Mouse (Mus musculus) megakaryocyte, embryonic 14.5 days (primary cell): ENCODE data around the gene Tmem266. TPM values are rescaled to one million over a fixed set of nuclear protein-coding genes. Genes with fewer than 3 reads are reported as not detected.

ENCODE experiments used
- H3K27me3 ChIP-seq: replicated peaks from 2 replicates; pipeline ENCODE3; 2012; ENCODE audit warnings: inconsistent platforms
- H3K36me3 ChIP-seq: replicated peaks from 2 replicates; pipeline ENCODE3; 2012; ENCODE audit warnings: low read length, inconsistent platforms, mixed read lengths
- H3K4me1 ChIP-seq: 2 replicates; pipeline ENCODE4 v1.6.1; 2012; ENCODE audit warnings: inconsistent platforms
- H3K4me3 ChIP-seq: replicated peaks from 2 replicates; pipeline ENCODE3; 2012; ENCODE audit warnings: moderate library complexity, mild to moderate bottlenecking, inconsistent platforms
- H3K9me3 ChIP-seq: 2 replicates; pipeline ENCODE4 v1.6.1; 2012; ENCODE audit warnings: inconsistent platforms
- FLI1 ChIP-seq: IDR thresholded peaks from 2 replicates; pipeline ENCODE4 v1.6.1; 2012; ENCODE audit warnings: low read length, inconsistent platforms, mixed read lengths
- GATA1 ChIP-seq: IDR thresholded peaks from 3 replicates; pipeline ENCODE4 v1.6.1; 2012; ENCODE audit warnings: mixed read lengths, low read length, inconsistent platforms, borderline replicate concordance
- polyA plus RNA-seq: library from polyadenylated mRNA; stranded (reverse); fragments of >175 nt; gene quantifications from 2 replicates; pipeline ENCODE4 v1.2.3, GENCODE M21; 2012; ENCODE audit warnings: low replicate concordance; ENCODE audit not compliant: insufficient read depth

Tmem266 gene
- polyA plus RNA-seq, 1 experiment, result 0.07 TPM

GRCm38 (mm10) chr9:55395650-55396049, 68.9 kb downstream of the Tmem266 start:
- Histone ChIP-seq H3K4me3 (no peak overlapping the region), H3K9me3 (no peaks in the 10 kb centered on the region), H3K27me3 (peaks cover 44% of the 10 kb centered on the region), H3K36me3 (no peaks in the 10 kb centered on the region), H3K4me1 (peaks cover 6% of the 10 kb centered on the region)
- TF ChIP-seq GATA1 (no peak), FLI1 (no peak)

GRCm38 (mm10) chr9:55398985-55399554, 72.4 kb downstream of the Tmem266 start:
- Histone ChIP-seq H3K9me3 (no peaks in the 10 kb centered on the region), H3K4me3 (no peak overlapping the region), H3K27me3 (peaks cover 51% of the 10 kb centered on the region), H3K36me3 (no peaks in the 10 kb centered on the region), H3K4me1 (peaks cover 8% of the 10 kb centered on the region)
- TF ChIP-seq FLI1 (no peak), GATA1 (no peak)

- Histone ChIP-seq H3K27me3 (peaks cover 54% of the 10 kb centered on the region), H3K9me3 (no peaks in the 10 kb centered on the region), H3K36me3 (no peaks in the 10 kb centered on the region), H3K4me1 (peaks cover 3% of the 10 kb centered on the region; the same call in 1 of the 2 replicates), H3K4me3 (no peak overlapping the region)
- TF ChIP-seq GATA1 (no peak), FLI1 (no peak)
These were observed 75.6 kb downstream of the Tmem266 start for GRCm38 (mm10) chr9:55402276-55402675.

GRCm38 (mm10) chr9:55404256-55404655, 77.5 kb downstream of the Tmem266 start:
- Histone ChIP-seq H3K36me3 (no peaks in the 10 kb centered on the region), H3K4me1 (peaks cover 3% of the 10 kb centered on the region; the same call in 1 of the 2 replicates), H3K4me3 (no peak overlapping the region), H3K9me3 (no peaks in the 10 kb centered on the region), H3K27me3 (peaks cover 61% of the 10 kb centered on the region)
- TF ChIP-seq FLI1 (no peak), GATA1 (no peak)

GRCm38 (mm10) chr9:55404976-55405702, 78.4 kb downstream of the Tmem266 start:
- Histone ChIP-seq H3K36me3 (no peaks in the 10 kb centered on the region), H3K4me3 (no peak overlapping the region), H3K4me1 (peaks cover 3% of the 10 kb centered on the region; the same call in 1 of the 2 replicates), H3K9me3 (no peaks in the 10 kb centered on the region), H3K27me3 (peaks cover 57% of the 10 kb centered on the region)
- TF ChIP-seq FLI1 (no peak), GATA1 (no peak)

- no peaks in the 10 kb centered on the region for H3K36me3 ChIP-seq
- no peaks in the 10 kb centered on the region; the same call in 1 of the 2 replicates for H3K4me1 ChIP-seq
- TF ChIP-seq GATA1 (no peak), FLI1 (no peak)
- H3K9me3 ChIP-seq, result no peaks in the 10 kb centered on the region
- no peak overlapping the region for H3K4me3 ChIP-seq
- peaks cover 63% of the 10 kb centered on the region for H3K27me3 ChIP-seq
These were observed 80.1 kb downstream of the Tmem266 start for GRCm38 (mm10) chr9:55406773-55407172.

GRCm38 (mm10) chr9:55408851-55409250, 82.1 kb downstream of the Tmem266 start:
- Histone ChIP-seq H3K27me3 (peaks cover 66% of the 10 kb centered on the region), H3K4me3 (no peak overlapping the region), H3K4me1 (no peaks in the 10 kb centered on the region), H3K36me3 (no peaks in the 10 kb centered on the region), H3K9me3 (no peaks in the 10 kb centered on the region)
- TF ChIP-seq GATA1, result no peak
- no peak for TF ChIP-seq FLI1

GRCm38 (mm10) chr9:55409833-55410232, 83.1 kb downstream of the Tmem266 start:
- TF ChIP-seq FLI1, result no peak
- TF ChIP-seq GATA1, result no peak
- Histone ChIP-seq H3K27me3 (peaks cover 67% of the 10 kb centered on the region), H3K4me3 (no peak overlapping the region), H3K9me3 (no peaks in the 10 kb centered on the region), H3K4me1 (no peaks in the 10 kb centered on the region), H3K36me3 (no peaks in the 10 kb centered on the region)

- peaks cover 70% of the 10 kb centered on the region for H3K27me3 ChIP-seq
- no peaks in the 10 kb centered on the region for H3K4me1 ChIP-seq
- TF ChIP-seq FLI1, result no peak
- no peak for TF ChIP-seq GATA1
- no peaks in the 10 kb centered on the region for H3K36me3 ChIP-seq
- no peak overlapping the region for H3K4me3 ChIP-seq
- H3K9me3 ChIP-seq, result no peaks in the 10 kb centered on the region
These were observed 83.7 kb downstream of the Tmem266 start for GRCm38 (mm10) chr9:55410430-55410829.

- TF ChIP-seq GATA1, result no peak
- no peak for TF ChIP-seq FLI1
- H3K4me1 ChIP-seq, result no peaks in the 10 kb centered on the region
- H3K4me3 ChIP-seq, result no peak overlapping the region
- no peaks in the 10 kb centered on the region for H3K9me3 ChIP-seq
- peaks cover 70% of the 10 kb centered on the region for H3K27me3 ChIP-seq
- H3K36me3 ChIP-seq, result no peaks in the 10 kb centered on the region
These were observed 84.4 kb downstream of the Tmem266 start for GRCm38 (mm10) chr9:55411154-55411553.
